18 mouse cellular contexts compared by ENCODE assay signal in the genomic region with DNA sequence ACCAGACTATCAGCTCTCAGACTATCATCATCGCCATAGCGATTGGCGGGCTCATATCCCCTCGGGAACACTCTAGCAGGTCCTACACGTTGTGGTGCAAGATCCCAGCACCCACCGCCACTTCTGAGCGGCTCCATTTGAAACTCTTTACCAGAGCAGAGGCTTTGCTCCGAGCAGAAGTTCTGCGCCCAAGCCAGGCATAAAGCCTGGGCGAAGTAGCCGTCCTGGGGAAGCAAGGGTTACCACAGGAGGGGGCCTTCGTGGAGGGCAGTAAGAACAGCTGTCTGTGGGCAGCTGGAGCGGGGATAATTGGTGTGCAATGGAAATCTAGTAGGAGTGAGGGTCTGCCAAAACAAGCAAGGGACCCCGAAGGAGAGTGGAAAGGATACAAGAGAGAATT. TPM values are rescaled to one million over a fixed set of nuclear protein-coding genes. Genes with fewer than 3 reads are reported as not detected.
A peak's percentile ranks its signal among the peaks of the same experiment; 100 is the strongest.
DNase-seq lines count a peak whose midpoint lies in the region; ATAC-seq lines count a peak whose summit lies in the region.
"Had no signal": no experiment of that assay in that cellular context is flagged by ENCODE, and none has a peak within 500 bp of the region (broad histone marks: within the 10 kb centered on the region; RNA-seq: fewer than 3 reads in every experiment).

No protein-coding gene starts in this region.

- H3K36me3 ChIP-seq in midbrain, embryonic 14.5 days (ENCODE audit: control insufficient read depth, insufficient read depth, low read length) = no peaks in the 10 kb centered on the region
- H3K36me3 ChIP-seq in midbrain, embryonic 15.5 days (replicated peaks) = no peaks in the 10 kb centered on the region
- no peaks in the 10 kb centered on the region for H3K36me3 ChIP-seq in embryonic facial prominence, embryonic 15.5 days

- H3K9me3 ChIP-seq in midbrain, embryonic 14.5 days (ENCODE audit: control insufficient read depth, low read length) = no peaks in the 10 kb centered on the region
- H3K9me3 ChIP-seq in midbrain, embryonic 15.5 days = no peaks in the 10 kb centered on the region
- no peaks in the 10 kb centered on the region for H3K9me3 ChIP-seq in embryonic facial prominence, embryonic 15.5 days (replicated peaks)

- H3K4me2 ChIP-seq in midbrain, embryonic 14.5 days (ENCODE audit: low read length) = no peak overlapping the region
- H3K4me2 ChIP-seq in midbrain, embryonic 15.5 days = no peak overlapping the region
- peak overlapping the region; percentile 11; the same call in 1 of the 2 replicates for H3K4me2 ChIP-seq in embryonic facial prominence, embryonic 15.5 days (replicated peaks)

- DNase-seq in gastrocnemius, postnatal 10 days = peak; percentile 12
- DNase-seq in gastrocnemius, postnatal 25 days = no peak
- DNase-seq in midbrain, embryonic 14.5 days = peak; percentile 30
- DNase-seq in retina, embryonic 14.5 days (ENCODE audit: low spot score) = peak; percentile 39
- no peak for DNase-seq in frontal cortex, postnatal 25 days (ENCODE audit: low spot score in 2 of 2)
- no peak for DNase-seq in spleen, postnatal 10 days (ENCODE audit: low spot score in 2 of 2)
- DNase-seq: cerebellum, adult 2 months; embryo, embryonic 11 days; heart, adult 2 months; heart, postnatal 36 days; kidney, adult 18-20 months; lung, postnatal 36 days had no signal

- ATAC-seq in midbrain, embryonic 14.5 days (ENCODE audit: low FRiP score, low TSS enrichment) = no peak
- no peak; the same call in 1 of the 2 replicates for ATAC-seq in midbrain, embryonic 15.5 days (replicated peaks)
- peak; percentile 54; the same call in 1 of the 2 replicates for ATAC-seq in embryonic facial prominence, embryonic 15.5 days (ENCODE audit: insufficient number of reproducible peaks, low FRiP score, low TSS enrichment, low read depth)

- H3K4me1 ChIP-seq in midbrain, embryonic 14.5 days (ENCODE audit: control insufficient read depth, insufficient read depth, low read length) = peaks cover 4% of the 10 kb centered on the region; the same call in 1 of the 2 replicates
- H3K4me1 ChIP-seq in midbrain, embryonic 15.5 days = peaks cover 3% of the 10 kb centered on the region
- peaks cover 23% of the 10 kb centered on the region for H3K4me1 ChIP-seq in embryonic facial prominence, embryonic 15.5 days

- H3K27ac ChIP-seq in midbrain, embryonic 14.5 days (replicated peaks; ENCODE audit: low read depth, low read length) = no peak overlapping the region
- no peak overlapping the region for H3K27ac ChIP-seq in midbrain, embryonic 15.5 days
- H3K27ac ChIP-seq in embryonic facial prominence, embryonic 15.5 days (replicated peaks) = 0 out of 2 replicates have a peak overlapping the region, but pooled peaks have one; percentile 41
- H3K27ac ChIP-seq: heart, adult 2 months; liver, embryonic 14.5 days had no signal

- no peak overlapping the region for H3K9ac ChIP-seq in midbrain, embryonic 14.5 days (replicated peaks; ENCODE audit: low read length)
- no peak overlapping the region for H3K9ac ChIP-seq in midbrain, embryonic 15.5 days
- no peak overlapping the region for H3K9ac ChIP-seq in embryonic facial prominence, embryonic 15.5 days
- H3K9ac ChIP-seq: liver, embryonic 14.5 days had no signal

- H3K27me3 ChIP-seq in midbrain, embryonic 14.5 days (ENCODE audit: control insufficient read depth, insufficient read depth, low read length) = no peaks in the 10 kb centered on the region
- H3K27me3 ChIP-seq in midbrain, embryonic 15.5 days (replicated peaks) = no peaks in the 10 kb centered on the region; the same call in 1 of the 2 replicates
- H3K27me3 ChIP-seq in embryonic facial prominence, embryonic 15.5 days = no peaks in the 10 kb centered on the region

- H3K4me3 ChIP-seq in midbrain, embryonic 14.5 days (replicated peaks; ENCODE audit: low read depth, low read length) = no peak overlapping the region
- no peak overlapping the region for H3K4me3 ChIP-seq in midbrain, embryonic 15.5 days
- no peak overlapping the region for H3K4me3 ChIP-seq in embryonic facial prominence, embryonic 15.5 days (replicated peaks)
- H3K4me3 ChIP-seq: heart, adult 2 months had no signal

- 57% methylated on average over 14 of the region's 14 CpGs for WGBS in midbrain, embryonic 14.5 days
- 57% methylated on average over 14 of the region's 14 CpGs for WGBS in midbrain, embryonic 15.5 days
- 52% methylated on average over 14 of the region's 14 CpGs for WGBS in embryonic facial prominence, embryonic 15.5 days

RNA-seq across cellular contexts. Expression of gene Itsn2, which starts 44.9 kb away (rescaled TPM):
- 10 to 100 TPM; 24.5 to 33.2 TPM for total RNA-seq in gastrocnemius, postnatal 10 days (2021)
- 10 to 100 TPM; 17.9 to 22.2 TPM for total RNA-seq in gastrocnemius, postnatal 25 days (2021)
- polyA plus RNA-seq in midbrain, embryonic 14.5 days (2014; fragmentation: Nextera tagmentation; extraction: Ambion mirVana) = 19.9 and 21.2 TPM in 2 replicates
- polyA plus RNA-seq in midbrain, embryonic 15.5 days (2015; fragmentation: Nextera tagmentation; extraction: Ambion mirVana) = 21.9 and 25.0 TPM in 2 replicates
- polyA plus RNA-seq in embryonic facial prominence, embryonic 15.5 days (2015; fragmentation: Nextera tagmentation; extraction: Ambion mirVana) = 38.9 and 41.5 TPM in 2 replicates

RNA-seq across cellular contexts. Expression of gene Gm3625, which starts 45.2 kb away (rescaled TPM):
- not detected for total RNA-seq in gastrocnemius, postnatal 10 days (2021)
- not detected for total RNA-seq in gastrocnemius, postnatal 25 days (2021)
- polyA plus RNA-seq in midbrain, embryonic 14.5 days (2014; fragmentation: Nextera tagmentation; extraction: Ambion mirVana) = not detected in 2 replicates
- not detected in 2 replicates for polyA plus RNA-seq in midbrain, embryonic 15.5 days (2015; fragmentation: Nextera tagmentation; extraction: Ambion mirVana)
- not detected in 2 replicates for polyA plus RNA-seq in embryonic facial prominence, embryonic 15.5 days (2015; fragmentation: Nextera tagmentation; extraction: Ambion mirVana)
- total RNA-seq: heart, adult 2 months; heart, postnatal 36 days; layer of hippocampus, adult 18-20 months; monocyte, adult 5-6 weeks had no signal
- polyA plus RNA-seq: C2C12; cerebellum, adult 2 months; heart, adult 2 months; liver, embryonic 14.5 days had no signal

Comparison
In these comparisons a context has a peak if more than half of its experiments do, and no peak if none do; other contexts are left out.
1. DNase-seq: peak in gastrocnemius, postnatal 10 days (single experiment), midbrain, embryonic 14.5 days (single experiment) and retina, embryonic 14.5 days (single experiment); none in gastrocnemius, postnatal 25 days (single experiment), frontal cortex, postnatal 25 days (0 of 2) and spleen, postnatal 10 days (0 of 2).